Mouse (Mus musculus) cerebellum, adult 2 months (tissue): ENCODE measurements around the gene Aaed1. TPM values are rescaled to one million over a fixed set of nuclear protein-coding genes. Genes with fewer than 3 reads are reported as not detected.

Experiments
- DNase-seq, 2 experiments: peaks; one replicate each; pipeline ENCODE4 v3.0.0; 2021
- H3K27ac ChIP-seq: fragments of 200-500 bp; 2 replicates; pipeline ENCODE4 v1.5.1; 2012; ENCODE audit warnings: low read length, control low read depth, inconsistent platforms; ENCODE audit not compliant: insufficient read depth
- H3K27me3 ChIP-seq: fragments of 200-500 bp; 2 replicates; pipeline ENCODE4 v1.6.1; 2012; ENCODE audit warnings: inconsistent platforms, mild to moderate bottlenecking, low read length, moderate library complexity; ENCODE audit not compliant: control insufficient read depth, insufficient read depth
- H3K4me1 ChIP-seq: fragments of 200-500 bp; 2 replicates; pipeline ENCODE4 v1.6.1; 2011; ENCODE audit warnings: low read length; ENCODE audit not compliant: control insufficient read depth, insufficient read depth
- H3K4me3 ChIP-seq: fragments of 200-500 bp; replicated peaks from 2 replicates; pipeline ENCODE3; 2011; ENCODE audit warnings: mild to moderate bottlenecking, low read depth, low read length, control low read depth; ENCODE audit not compliant: insufficient read depth
- CTCF ChIP-seq: fragments of 200-500 bp; IDR thresholded peaks from 2 replicates; pipeline ENCODE4 v1.5.1; 2011; ENCODE audit warnings: low read depth, mild to moderate bottlenecking, control low read depth, low read length, moderate library complexity, borderline replicate concordance; ENCODE audit not compliant: insufficient read depth
- POLR2A ChIP-seq: fragments of 200-500 bp; IDR thresholded peaks from 2 replicates; pipeline ENCODE4 v1.6.1; 2011; ENCODE audit warnings: low read length, control low read depth, borderline replicate concordance; ENCODE audit not compliant: insufficient read depth
- WGBS: fragments of 180-500 bp; shearing (Covaris S2); methylation state at CpG from one replicate; pipeline ENCODE4 v1.1.7; 2018; 5-methylcytosine and 5-hydroxymethylcytosine counted together
- polyA plus RNA-seq: library from polyadenylated mRNA; depleted of rRNA; stranded (reverse); fragments of >200 nt; gene quantifications from 2 replicates; pipeline ENCODE4 v1.2.3, GENCODE M21; 2012

The Aaed1 gene
- polyA plus RNA-seq, 1 experiment, result 21.5 TPM

GRCm38 (mm10) chr13:64248775-64249524, 63.6 kb downstream of the Aaed1 start:
- Histone ChIP-seq H3K4me3 (peak overlapping the region; percentile 52), H3K27ac (no peak overlapping the region), H3K4me1 (no peaks in the 10 kb centered on the region), H3K27me3 (no peaks in the 10 kb centered on the region)
- peak; percentile 78 to 90 for DNase-seq
- TF ChIP-seq POLR2A, result no peak
- peak; percentile 94 for TF ChIP-seq CTCF
- 12% methylated on average over 22 of the region's 22 CpGs for WGBS

GRCm38 (mm10) chr13:64248161-64248774, 64.2 kb downstream of the Aaed1 start:
- H3K4me1 ChIP-seq, result no peaks in the 10 kb centered on the region
- H3K4me3 ChIP-seq, result peak overlapping the region; percentile 52
- H3K27ac ChIP-seq, result no peak overlapping the region
- DNase-seq, result peak; percentile 23 to 31
- no peaks in the 10 kb centered on the region for H3K27me3 ChIP-seq
- TF ChIP-seq CTCF (no peak), POLR2A (no peak)
- WGBS, result 21% methylated on average over 24 of the region's 24 CpGs

- H3K27ac ChIP-seq, result no peak overlapping the region
- no peaks in the 10 kb centered on the region for H3K27me3 ChIP-seq
- DNase-seq, result no peak
- no peaks in the 10 kb centered on the region for H3K4me1 ChIP-seq
- H3K4me3 ChIP-seq, result no peak overlapping the region
- TF ChIP-seq POLR2A, result no peak
- TF ChIP-seq CTCF, result no peak
- 90% methylated on average over 12 of the region's 12 CpGs for WGBS
These were observed 66.4 kb downstream of the Aaed1 start for GRCm38 (mm10) chr13:64246106-64246505.

- H3K27me3 ChIP-seq, result no peaks in the 10 kb centered on the region
- no peak overlapping the region for H3K27ac ChIP-seq
- no peak for TF ChIP-seq POLR2A
- no peak for TF ChIP-seq CTCF
- H3K4me1 ChIP-seq, result no peaks in the 10 kb centered on the region
- no peak overlapping the region for H3K4me3 ChIP-seq
- no peak for DNase-seq
- 94% methylated on average over 4 of the region's 4 CpGs for WGBS
These were observed 67.7 kb downstream of the Aaed1 start for GRCm38 (mm10) chr13:64244685-64245261.

- DNase-seq, result no peak
- no peaks in the 10 kb centered on the region for H3K27me3 ChIP-seq
- H3K4me3 ChIP-seq, result no peak overlapping the region
- H3K27ac ChIP-seq, result no peak overlapping the region
- TF ChIP-seq POLR2A, result no peak
- TF ChIP-seq CTCF, result no peak
- no peaks in the 10 kb centered on the region for H3K4me1 ChIP-seq
These were observed 69.8 kb downstream of the Aaed1 start for GRCm38 (mm10) chr13:64242721-64243120.

GRCm38 (mm10) chr13:64240626-64241025, 71.9 kb downstream of the Aaed1 start:
- H3K4me3 ChIP-seq, result no peak overlapping the region
- H3K4me1 ChIP-seq, result peaks cover 8% of the 10 kb centered on the region
- H3K27ac ChIP-seq, result no peak overlapping the region
- TF ChIP-seq CTCF (no peak), POLR2A (no peak)
- 86% methylated on average over 7 of the region's 7 CpGs for WGBS
- no peak for DNase-seq
- no peaks in the 10 kb centered on the region for H3K27me3 ChIP-seq

GRCm38 (mm10) chr13:64237681-64238157, 74.8 kb downstream of the Aaed1 start:
- DNase-seq, result no peak
- no peaks in the 10 kb centered on the region for H3K27me3 ChIP-seq
- peaks cover 10% of the 10 kb centered on the region for H3K4me1 ChIP-seq
- no peak overlapping the region for H3K27ac ChIP-seq
- TF ChIP-seq CTCF, result no peak
- no peak for TF ChIP-seq POLR2A
- no peak overlapping the region for H3K4me3 ChIP-seq

GRCm38 (mm10) chr13:64237000-64237680, 75.4 kb downstream of the Aaed1 start:
- peak; percentile 76 to 82 for DNase-seq
- peak overlapping the region; percentile 32 for H3K27ac ChIP-seq
- TF ChIP-seq POLR2A, result no peak
- no peak for TF ChIP-seq CTCF
- H3K4me3 ChIP-seq, result no peak overlapping the region
- H3K27me3 ChIP-seq, result no peaks in the 10 kb centered on the region
- peaks cover 10% of the 10 kb centered on the region for H3K4me1 ChIP-seq
- WGBS, result 48% methylated on average over 4 of the region's 4 CpGs
